Mouse (Mus musculus) limb, embryonic 10.5 days (tissue): ENCODE measurements around the gene Tfcp2. TPM values are rescaled to one million over a fixed set of nuclear protein-coding genes. Genes with fewer than 3 reads are reported as not detected.
"Not testable (repeated sequence)": the region's sequence is repeated elsewhere in the genome, so short reads cannot be mapped to it uniquely, and the experiment has no call there.

Experiments
- DNase-seq: peaks from one replicate; pipeline ENCODE4 v3.0.0-alpha.2; 2017; ENCODE audit warnings: low spot score
- H3K27ac ChIP-seq: fragments of 300-500 bp; sonication (generic); 2 replicates; pipeline ENCODE4 v1.5.1; 2016; ENCODE audit warnings: mild to moderate bottlenecking
- H3K27me3 ChIP-seq: fragments of 300-500 bp; sonication (generic); 2 replicates; pipeline ENCODE4 v1.6.1; 2016; ENCODE audit warnings: low read depth, mild to moderate bottlenecking; ENCODE audit not compliant: poor library complexity, severe bottlenecking
- H3K36me3 ChIP-seq: fragments of 300-500 bp; sonication (generic); 2 replicates; pipeline ENCODE4 v1.6.1; 2016; ENCODE audit warnings: mild to moderate bottlenecking, moderate library complexity
- H3K4me1 ChIP-seq: fragments of 300-500 bp; sonication (generic); 2 replicates; pipeline ENCODE4 v1.6.1; 2016
- H3K4me3 ChIP-seq: fragments of 300-500 bp; sonication (generic); 2 replicates; pipeline ENCODE4 v1.5.1; 2016; ENCODE audit warnings: mild to moderate bottlenecking, moderate library complexity
- H3K9me3 ChIP-seq: fragments of 300-500 bp; sonication (generic); replicated peaks from 2 replicates; pipeline ENCODE4 v1.6.1; 2016; ENCODE audit warnings: mild to moderate bottlenecking
- WGBS: fragments of 180-500 bp; shearing (Covaris S2); methylation state at CpG from one replicate; pipeline ENCODE4 v1.1.7; 2016; 5-methylcytosine and 5-hydroxymethylcytosine counted together
- polyA plus RNA-seq: library from polyadenylated mRNA; unstranded; fragments of >200 nt; fragmentation: Nextera tagmentation; extraction: Ambion mirVana; gene quantifications from 2 replicates; pipeline ENCODE4 v1.2.1, GENCODE M21; 2016

Tfcp2 gene
- polyA plus RNA-seq, 1 experiment from 2014 or later, result 44.5 TPM

DNA sequence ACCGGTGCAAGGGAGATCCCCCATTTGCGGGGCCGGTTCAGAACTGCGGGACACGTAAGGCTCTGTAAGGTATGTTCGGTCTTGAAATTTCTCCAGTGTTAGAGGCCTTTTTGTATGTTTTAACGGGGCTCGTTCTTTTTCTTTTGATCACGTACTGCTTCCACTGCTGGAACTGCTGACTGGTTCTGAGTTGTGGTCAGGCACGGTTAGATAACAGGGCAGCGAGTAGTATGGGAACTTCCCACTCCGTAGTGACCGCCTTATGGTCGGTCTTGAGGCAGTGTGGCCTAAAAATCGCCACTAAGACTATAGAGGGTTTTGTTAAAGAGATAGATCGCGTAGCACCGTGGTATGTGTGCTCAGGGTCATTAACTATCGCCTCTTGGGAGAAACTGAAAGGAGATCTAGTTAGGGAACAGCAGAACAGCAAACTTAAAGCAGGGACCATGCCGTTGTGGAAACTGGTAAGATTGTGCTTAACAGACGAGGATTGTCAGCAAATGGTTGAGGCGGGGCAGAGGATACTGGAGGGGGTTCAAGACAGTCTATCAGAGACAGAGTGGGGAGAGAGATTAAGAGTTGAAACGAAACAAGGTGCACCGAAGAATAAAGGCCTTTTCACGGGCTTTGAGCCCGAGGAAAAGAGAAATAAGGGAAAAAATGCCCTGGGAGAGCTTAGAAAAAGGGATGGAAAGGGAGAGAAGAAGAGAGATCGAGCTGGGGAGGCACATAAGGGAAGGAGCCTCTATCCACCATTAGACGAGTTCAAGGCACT lies 8.7 kb downstream of the Tfcp2 start:
- not testable (repeated sequence) for DNase-seq, H3K27ac ChIP-seq, H3K4me3 ChIP-seq, H3K27me3 ChIP-seq, H3K4me1 ChIP-seq, H3K9me3 ChIP-seq
- peaks cover 75% of the 10 kb centered on the region for H3K36me3 ChIP-seq
- whole genome bisulfite sequencing, result 96% methylated on average over 28 of the region's 28 CpGs

- DNase-seq, result no peak
- peaks cover 70% of the 10 kb centered on the region for H3K36me3 ChIP-seq
- no peaks in the 10 kb centered on the region for H3K4me1 ChIP-seq
- H3K4me3 ChIP-seq, result no peak overlapping the region
- no peak overlapping the region for H3K27ac ChIP-seq
- no peaks in the 10 kb centered on the region for H3K27me3 ChIP-seq
- 91% methylated on average over 4 of the region's 4 CpGs for WGBS
- no peaks in the 10 kb centered on the region; the same call in 1 of the 2 replicates for H3K9me3 ChIP-seq
Observed at GRCm38 (mm10) chr15:100541426-100541825, 10.4 kb downstream of the Tfcp2 start.

DNA sequence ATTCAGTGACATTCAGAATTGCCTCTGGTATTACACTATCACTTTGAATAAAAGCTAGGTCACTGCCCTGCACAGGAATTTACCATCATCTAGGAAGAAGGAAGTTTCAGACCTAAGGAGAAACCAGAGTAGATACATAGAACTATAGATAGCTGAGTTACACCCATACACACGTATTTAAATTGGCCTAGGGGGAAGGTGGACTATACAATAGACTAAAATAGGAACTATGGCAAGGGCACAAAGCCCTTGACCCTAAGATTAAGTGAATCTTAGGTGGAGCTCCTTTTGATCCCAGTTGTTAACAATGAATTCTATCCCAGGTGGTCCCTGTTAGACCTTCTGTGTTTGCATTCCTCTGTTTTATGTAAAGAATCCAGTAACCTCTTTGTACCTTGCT lies 10.8 kb downstream of the Tfcp2 start:
- H3K36me3 ChIP-seq, result peaks cover 70% of the 10 kb centered on the region
- H3K4me3 ChIP-seq, H3K27me3 ChIP-seq, H3K4me1 ChIP-seq, H3K9me3 ChIP-seq, H3K27ac ChIP-seq, DNase-seq: not testable (repeated sequence)
- WGBS, result 94% methylated on average over 1 of the region's 1 CpGs

DNA sequence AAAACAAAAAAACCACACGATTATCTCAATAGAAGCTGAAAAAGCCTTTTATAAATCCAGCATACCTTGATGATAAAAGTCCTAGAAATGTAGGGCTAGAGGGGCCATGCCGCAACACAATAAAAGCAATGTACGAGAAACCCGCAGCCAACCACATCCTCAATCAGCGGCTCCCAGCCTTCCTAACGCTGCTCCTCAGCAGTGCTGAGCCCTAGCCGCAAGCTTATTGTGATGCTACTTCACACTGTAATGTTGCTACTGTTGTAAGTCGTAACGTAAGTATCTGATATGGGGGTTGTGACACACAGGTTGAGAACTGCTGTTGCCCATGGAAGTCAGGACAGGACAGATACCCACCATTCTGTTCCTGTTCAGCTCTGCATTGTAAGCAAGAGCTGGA lies 12.4 kb downstream of the Tfcp2 start:
- H3K27me3 ChIP-seq, result no peaks in the 10 kb centered on the region
- 95% methylated on average over 9 of the region's 9 CpGs for WGBS
- H3K36me3 ChIP-seq, result peaks cover 72% of the 10 kb centered on the region
- no peak for DNase-seq
- no peak overlapping the region for H3K4me3 ChIP-seq
- H3K9me3 ChIP-seq, result no peaks in the 10 kb centered on the region
- no peaks in the 10 kb centered on the region for H3K4me1 ChIP-seq
- H3K27ac ChIP-seq, result no peak overlapping the region

DNA sequence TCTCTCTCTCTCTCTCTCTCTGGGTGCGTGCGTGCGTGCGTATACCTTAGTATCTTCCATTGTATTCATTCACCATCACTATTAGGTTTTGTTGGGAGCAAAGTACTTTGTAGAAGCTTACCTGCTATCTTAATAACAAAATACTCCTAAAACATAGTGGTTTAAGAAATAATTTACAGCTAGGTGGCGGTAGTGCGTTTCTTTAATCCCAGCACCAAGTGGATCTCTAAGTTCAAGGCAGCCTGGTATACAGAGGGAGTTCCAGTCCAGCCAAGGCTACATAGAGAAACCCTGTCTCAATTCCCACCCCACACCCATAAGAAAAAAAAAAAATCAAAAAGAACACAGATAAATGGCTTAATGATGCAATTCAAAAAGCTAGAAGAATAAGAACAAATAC lies 13.9 kb downstream of the Tfcp2 start:
- Histone ChIP-seq H3K4me3 (no peak overlapping the region), H3K27ac (no peak overlapping the region), H3K36me3 (peaks cover 67% of the 10 kb centered on the region), H3K27me3 (no peaks in the 10 kb centered on the region), H3K9me3 (no peaks in the 10 kb centered on the region), H3K4me1 (no peaks in the 10 kb centered on the region)
- whole genome bisulfite sequencing, result 92% methylated on average over 6 of the region's 6 CpGs
- no peak for DNase-seq

- H3K4me1 ChIP-seq, result no peaks in the 10 kb centered on the region
- 89% methylated on average over 5 of the region's 5 CpGs for WGBS
Observed at GRCm38 (mm10) chr15:100527900-100528299, 23.9 kb downstream of the Tfcp2 start.

DNA sequence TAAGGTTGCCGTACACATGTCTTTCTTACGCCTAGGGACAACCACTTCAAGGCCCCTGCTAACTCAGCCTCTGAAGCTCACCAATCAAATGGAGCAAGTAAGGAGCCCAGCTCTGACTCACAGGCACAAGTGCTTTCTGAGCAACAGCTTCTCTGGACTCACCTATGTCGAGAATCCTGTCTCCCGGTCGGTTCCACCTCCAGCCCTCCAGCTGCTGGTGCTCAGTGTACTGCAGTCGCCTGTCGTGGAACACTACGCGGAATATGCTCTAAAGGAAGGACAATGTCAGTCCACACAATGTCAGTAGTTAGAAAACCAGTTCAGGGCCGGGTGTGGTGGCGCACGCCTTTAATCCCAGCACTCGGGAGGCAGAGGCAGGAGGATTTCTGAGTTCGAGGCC lies 26.4 kb downstream of the Tfcp2 start:
- no peak overlapping the region for H3K4me3 ChIP-seq
- no peak overlapping the region for H3K27ac ChIP-seq
- H3K4me1 ChIP-seq, result no peaks in the 10 kb centered on the region
- peaks cover 61% of the 10 kb centered on the region for H3K36me3 ChIP-seq
- WGBS, result 95% methylated on average over 14 of the region's 14 CpGs
- DNase-seq, result no peak
- H3K9me3 ChIP-seq, result no peaks in the 10 kb centered on the region
- H3K27me3 ChIP-seq, result no peaks in the 10 kb centered on the region

More at GRCm38 (mm10) chr15:100527900-100528299, 23.9 kb downstream of the Tfcp2 start:
- Histone ChIP-seq H3K27ac (no peak overlapping the region), H3K27me3 (no peaks in the 10 kb centered on the region), H3K9me3 (no peaks in the 10 kb centered on the region), H3K36me3 (peaks cover 57% of the 10 kb centered on the region), H3K4me3 (no peak overlapping the region)
- DNase-seq, result no peak

GRCm38 (mm10) chr15:100520306-100520705 lies 31.5 kb downstream of the Tfcp2 start:
- Histone ChIP-seq H3K36me3 (peaks cover 86% of the 10 kb centered on the region), H3K27ac (no peak overlapping the region), H3K4me1 (no peaks in the 10 kb centered on the region), H3K27me3 (no peaks in the 10 kb centered on the region), H3K9me3 (no peaks in the 10 kb centered on the region), H3K4me3 (no peak overlapping the region)
- WGBS, result 95% methylated on average over 14 of the region's 14 CpGs
- DNase-seq, result no peak

DNA sequence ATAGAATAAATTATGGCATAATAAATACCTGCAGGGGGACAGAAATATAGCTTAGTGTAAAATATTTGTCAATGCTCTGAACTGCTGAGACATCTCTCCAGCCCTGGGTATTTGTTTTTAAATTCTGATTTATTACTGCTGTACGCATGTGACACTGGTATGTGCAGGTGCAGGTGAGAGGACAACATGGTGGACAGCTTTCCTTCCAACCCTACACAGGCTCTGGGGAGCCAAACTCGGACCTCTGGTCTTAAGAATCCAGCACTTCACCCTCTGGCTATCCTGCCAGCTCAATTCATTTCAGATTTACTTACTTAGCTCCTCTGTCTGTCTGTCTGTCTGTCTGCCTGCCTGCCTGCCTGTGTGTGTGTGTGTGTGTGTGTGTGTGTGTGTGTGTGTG lies 36.7 kb downstream of the Tfcp2 start:
- Histone ChIP-seq H3K36me3 (peaks cover 93% of the 10 kb centered on the region), H3K4me1 (no peaks in the 10 kb centered on the region), H3K9me3 (no peaks in the 10 kb centered on the region), H3K4me3 (no peak overlapping the region), H3K27ac (no peak overlapping the region), H3K27me3 (no peaks in the 10 kb centered on the region)
- DNase-seq, result no peak
- WGBS, result 93% methylated on average over 2 of the region's 2 CpGs

DNA sequence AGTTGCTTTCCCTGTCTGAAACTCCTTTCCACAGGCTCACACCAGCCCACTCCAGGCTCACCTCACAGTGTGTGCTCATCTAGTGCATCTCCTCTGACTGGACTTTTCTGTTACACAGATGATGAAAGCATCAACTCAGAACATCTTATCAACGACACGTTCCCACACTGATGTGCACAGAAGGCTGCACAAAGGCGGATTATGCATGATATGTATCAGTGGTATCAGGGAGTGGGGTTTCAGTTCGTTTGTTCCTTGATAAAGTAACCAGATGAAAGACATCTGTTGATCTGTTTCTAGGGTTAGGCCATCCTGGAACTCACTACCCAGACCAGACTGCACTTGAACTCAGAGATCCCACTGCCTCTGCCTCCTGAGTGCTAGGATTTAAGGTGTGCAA lies 38.4 kb downstream of the Tfcp2 start:
- H3K27me3 ChIP-seq, result no peaks in the 10 kb centered on the region
- peaks cover 91% of the 10 kb centered on the region for H3K36me3 ChIP-seq
- no peak for DNase-seq
- H3K4me3 ChIP-seq, result no peak overlapping the region
- no peak overlapping the region for H3K27ac ChIP-seq
- H3K9me3 ChIP-seq, result no peaks in the 10 kb centered on the region
- 93% methylated on average over 4 of the region's 4 CpGs for WGBS
- H3K4me1 ChIP-seq, result no peaks in the 10 kb centered on the region

GRCm38 (mm10) chr15:100510072-100510471 lies 41.7 kb downstream of the Tfcp2 start:
- Histone ChIP-seq H3K27me3 (no peaks in the 10 kb centered on the region), H3K36me3 (peaks cover 95% of the 10 kb centered on the region), H3K4me3 (no peak overlapping the region), H3K27ac (no peak overlapping the region), H3K4me1 (no peaks in the 10 kb centered on the region), H3K9me3 (no peaks in the 10 kb centered on the region)
- 91% methylated on average over 11 of the region's 11 CpGs for WGBS
- DNase-seq, result no peak

DNA sequence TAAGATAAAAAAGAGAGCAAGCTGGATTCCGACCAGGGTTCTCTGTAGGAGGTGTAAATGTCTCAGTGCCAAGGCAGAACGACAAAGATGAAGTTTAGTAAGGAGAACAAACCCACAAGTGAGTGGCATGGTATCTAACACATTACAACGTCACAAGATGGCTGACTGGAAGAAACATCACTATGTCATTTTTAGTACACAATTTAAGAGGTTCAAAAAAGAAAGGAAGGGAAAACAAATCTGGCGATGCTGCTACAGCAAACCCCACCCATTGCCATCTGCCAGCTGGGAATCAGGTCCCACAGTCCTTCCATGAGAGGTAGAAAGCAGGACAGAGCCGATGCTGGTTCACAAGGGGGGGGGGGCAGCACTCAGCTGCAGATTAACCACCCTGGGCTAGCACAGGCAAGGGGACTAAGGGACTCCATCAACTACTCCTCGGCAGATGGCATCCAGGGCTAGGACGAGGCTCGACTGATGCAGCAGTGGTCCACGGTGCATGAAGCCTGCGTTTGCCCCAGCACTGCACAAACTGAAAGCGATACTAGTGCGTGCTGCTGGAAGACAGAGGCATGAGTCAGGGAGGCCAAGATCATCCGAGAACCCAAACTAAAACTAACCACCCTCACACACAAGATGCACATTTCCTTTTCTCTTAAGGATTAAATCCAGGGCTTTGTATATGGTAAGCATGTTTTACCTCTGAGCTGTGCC lies 43.2 kb downstream of the Tfcp2 start:
- no peak for DNase-seq
- no peaks in the 10 kb centered on the region for H3K27me3 ChIP-seq
- no peak overlapping the region for H3K4me3 ChIP-seq
- H3K4me1 ChIP-seq, result no peaks in the 10 kb centered on the region
- no peak overlapping the region for H3K27ac ChIP-seq
- 92% methylated on average over 13 of the region's 13 CpGs for WGBS
- H3K9me3 ChIP-seq, result no peaks in the 10 kb centered on the region
- H3K36me3 ChIP-seq, result peaks cover 95% of the 10 kb centered on the region

GRCm38 (mm10) chr15:100499506-100499905 lies 52.3 kb downstream of the Tfcp2 start:
- H3K27me3 ChIP-seq, H3K4me3 ChIP-seq, DNase-seq, H3K27ac ChIP-seq, H3K9me3 ChIP-seq, H3K4me1 ChIP-seq: not testable (repeated sequence)
- 87% methylated on average over 8 of the region's 8 CpGs for WGBS
- peaks cover 19% of the 10 kb centered on the region for H3K36me3 ChIP-seq
